Comparison of ENCODE assay signal across 13 mouse cellular contexts in the genomic region with DNA sequence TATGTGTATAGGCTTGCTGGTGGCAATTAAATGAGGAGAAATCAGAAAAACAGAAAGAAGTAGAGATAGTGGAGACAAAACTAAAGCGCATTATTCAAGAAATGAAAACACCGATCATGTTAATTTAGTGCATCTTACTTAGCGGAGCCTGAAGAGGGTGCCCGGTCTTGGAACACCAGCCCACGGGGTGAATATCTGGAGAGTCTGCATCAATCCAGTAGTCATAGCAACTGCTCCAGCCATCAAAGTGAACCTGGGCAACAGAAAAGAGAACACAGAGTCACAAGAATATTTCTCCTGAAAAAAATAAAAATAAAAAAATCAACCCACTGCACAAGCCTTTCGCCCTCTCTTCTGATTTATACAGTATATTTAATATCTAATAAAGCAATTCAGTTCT.
"Had no signal": no experiment of that assay in that cellular context is flagged by ENCODE, and none has a peak within 500 bp of the region (broad histone marks: within the 10 kb centered on the region; RNA-seq: fewer than 3 reads in every experiment).

No protein-coding gene starts in this region.

- H3K9me3 ChIP-seq: liver, embryonic 12.5 days; midbrain, embryonic 12.5 days; neural tube, embryonic 12.5 days; stomach, embryonic 15.5 days had no signal

- H3K27me3 ChIP-seq: liver, embryonic 12.5 days; midbrain, embryonic 12.5 days; neural tube, embryonic 12.5 days; stomach, embryonic 15.5 days had no signal

- H3K4me2 ChIP-seq: liver, embryonic 12.5 days; lung, embryonic 14.5 days; midbrain, embryonic 12.5 days; neural tube, embryonic 12.5 days; stomach, embryonic 15.5 days had no signal

- H3K36me3 ChIP-seq: stomach, embryonic 15.5 days had no signal

- H3K4me1 ChIP-seq: liver, embryonic 12.5 days; midbrain, embryonic 12.5 days; neural tube, embryonic 12.5 days; stomach, embryonic 15.5 days had no signal

- H3K9ac ChIP-seq: liver, embryonic 12.5 days; liver, embryonic 14.5 days; lung, embryonic 14.5 days; midbrain, embryonic 12.5 days; neural tube, embryonic 12.5 days; stomach, embryonic 15.5 days had no signal

- H3K27ac ChIP-seq: liver, embryonic 12.5 days; liver, embryonic 14.5 days; midbrain, embryonic 12.5 days; neural tube, embryonic 12.5 days; stomach, embryonic 15.5 days; stomach, postnatal 0 days had no signal

- ATAC-seq: liver, embryonic 12.5 days had no signal

- DNase-seq: lung, adult 18-20 months; lung, embryonic 14.5 days; lung, postnatal 10 days; lung, postnatal 4 days; right cerebral cortex, postnatal 14 days; thymus, adult 2 months; thymus, postnatal 36 days had no signal

- H3K4me3 ChIP-seq: liver, embryonic 12.5 days; midbrain, embryonic 12.5 days; neural tube, embryonic 12.5 days; stomach, embryonic 15.5 days had no signal
